Mouse (Mus musculus) left cerebral cortex, adult 8-10 months (tissue): ENCODE measurements around the gene Hoxd1. TPM values are rescaled to one million over a fixed set of nuclear protein-coding genes. Genes with fewer than 3 reads are reported as not detected.

Experiments used
- DNase-seq, 2 experiments: peaks; one replicate each; pipeline ENCODE4 v3.0.0; 2022; ENCODE audit warnings: low spot score in 2 of 2
- total RNA-seq, 4 experiments: library from RNA; stranded (reverse); gene quantifications; 2 replicates each; pipeline ENCODE4 v1.2.4; 2022

Hoxd1 gene
- total RNA-seq, 4 experiments from 2014 or later, result 0.18 to 0.19 TPM; not detected in 2

DNA sequence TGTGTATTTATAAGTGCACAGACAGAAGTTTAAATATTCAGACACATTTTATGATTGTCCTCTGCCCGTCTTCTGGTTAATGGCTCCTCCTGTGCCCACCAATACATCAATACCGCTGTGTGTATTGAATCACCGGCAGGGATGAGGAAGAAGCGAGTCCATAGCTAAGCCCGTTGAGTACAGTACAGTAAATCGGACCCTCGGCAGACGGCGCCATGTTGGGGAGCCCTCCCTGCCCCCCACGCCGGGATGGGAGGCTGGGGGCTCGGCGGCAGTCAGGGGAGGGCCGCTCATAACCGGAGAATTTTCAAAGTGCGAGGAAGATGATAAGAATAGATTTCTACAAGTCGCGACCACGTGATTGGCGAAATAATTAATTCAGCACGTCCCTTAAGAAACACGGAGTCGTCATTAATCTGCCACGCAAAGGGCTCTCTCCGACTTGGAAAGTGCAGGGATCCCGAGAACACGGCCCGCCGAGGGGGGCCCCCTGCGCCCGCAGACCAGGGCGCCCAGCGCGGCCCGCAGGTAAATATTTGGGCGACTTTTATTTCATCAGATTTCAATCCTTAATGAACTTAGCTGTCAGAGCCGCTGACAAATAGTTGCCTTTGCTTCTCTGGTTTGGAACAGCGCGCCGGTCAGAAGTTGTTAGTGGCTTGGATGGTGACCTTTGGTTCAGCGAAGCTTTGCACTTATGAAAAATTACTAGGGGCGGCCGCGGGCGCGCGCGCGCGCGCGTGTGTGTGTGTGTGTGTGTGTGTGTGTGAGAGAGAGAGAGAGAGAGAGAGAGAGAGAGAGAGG lies 30.1 kb upstream of the Hoxd1 start:
- no peak for DNase-seq

DNA sequence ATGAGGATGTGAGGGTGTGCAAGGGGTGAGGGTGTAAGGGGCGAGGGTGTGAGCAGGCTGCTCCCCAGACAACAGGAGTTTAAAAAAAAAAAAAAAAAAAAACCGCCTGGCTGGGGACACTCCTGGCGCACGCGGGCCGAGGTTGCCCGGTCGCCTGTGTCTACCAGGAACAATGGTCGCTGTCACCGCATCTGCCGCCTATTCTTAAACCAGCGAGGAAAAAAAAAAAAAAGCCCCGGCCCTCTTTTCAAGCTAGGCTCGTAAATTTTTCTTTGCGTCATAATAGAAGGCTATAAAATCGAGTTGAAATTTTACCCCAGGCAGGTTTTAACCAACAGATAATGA lies 29.5 kb upstream of the Hoxd1 start:
- no peak for DNase-seq

DNA sequence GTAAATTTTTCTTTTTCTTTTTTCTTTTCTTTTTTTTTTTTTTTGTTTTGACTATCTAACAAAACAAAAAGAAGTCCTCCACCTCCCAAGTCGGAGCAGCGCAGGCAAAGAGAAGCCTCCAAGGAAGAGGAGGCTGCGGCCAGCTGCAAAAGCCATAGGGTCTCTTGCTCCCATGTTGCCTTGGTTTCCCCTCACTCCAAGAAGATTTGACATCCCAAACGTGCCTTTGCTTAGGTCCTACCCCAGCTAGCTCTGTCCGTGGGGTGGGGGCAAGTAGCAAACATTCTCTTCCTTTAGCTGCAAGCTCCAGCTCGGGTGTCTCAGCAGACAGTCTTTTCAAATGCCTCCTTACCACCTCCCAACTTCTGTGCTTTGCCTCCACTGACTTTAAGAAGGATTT lies 29.0 kb upstream of the Hoxd1 start:
- DNase-seq, result no peak

DNA sequence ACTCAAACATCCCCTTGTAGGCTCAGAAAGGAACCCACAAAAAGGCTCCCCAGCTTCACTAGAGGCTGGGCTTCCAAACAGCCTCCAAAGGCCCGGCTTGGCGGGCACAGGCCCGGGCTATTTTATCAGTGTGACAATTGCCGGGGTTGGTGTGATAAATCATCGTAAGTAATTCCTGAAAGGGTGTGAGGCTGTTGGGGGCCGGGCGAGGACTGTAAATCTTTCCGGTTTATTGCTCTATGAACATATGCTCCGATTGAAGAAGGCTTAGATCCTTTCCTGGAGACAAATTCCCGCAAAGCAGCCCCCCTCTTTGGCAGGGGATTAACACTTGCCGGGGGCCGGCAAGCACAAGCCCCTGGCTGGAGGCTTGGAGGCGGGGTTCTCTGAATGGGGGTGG lies 28.3 kb upstream of the Hoxd1 start:
- DNase-seq, result no peak

DNA sequence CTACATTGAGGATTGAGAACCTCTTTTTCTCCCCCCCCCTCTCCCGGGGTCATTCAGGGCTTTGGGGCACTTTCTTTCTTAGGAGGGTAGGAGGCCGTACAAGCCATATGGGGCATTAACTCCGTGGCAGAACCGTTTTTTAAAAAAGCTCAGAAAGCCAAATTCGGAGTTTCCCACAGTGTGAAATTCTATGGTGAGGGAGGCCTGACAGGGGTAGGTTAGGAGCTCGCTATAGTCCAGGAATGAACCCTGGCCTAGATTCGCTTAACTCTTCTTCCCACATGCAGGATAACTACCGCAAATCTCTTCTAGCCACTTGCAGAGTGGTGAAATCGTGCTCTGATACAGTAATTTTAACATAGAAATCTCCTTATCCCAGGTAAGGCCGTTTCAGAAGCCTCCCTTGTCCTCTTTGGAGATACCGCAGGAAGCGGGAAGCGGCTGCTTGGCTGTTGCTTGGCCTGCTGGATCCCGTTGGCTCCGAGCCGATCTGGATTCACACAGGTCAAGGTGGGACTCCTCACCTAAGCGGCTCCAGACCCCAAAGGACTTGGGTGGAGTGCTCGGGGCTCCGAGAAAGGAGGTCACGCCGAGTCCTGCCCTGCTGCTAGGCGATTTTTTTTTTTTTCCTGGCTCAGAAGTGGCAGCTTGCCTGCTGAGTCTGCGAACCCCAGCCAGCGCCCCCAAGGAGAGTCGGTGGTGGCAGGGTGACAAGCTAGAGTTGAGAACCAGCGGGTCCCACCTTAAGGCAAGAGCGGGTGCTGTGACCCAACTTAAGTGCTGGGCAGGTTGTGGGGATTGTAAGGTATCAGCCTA lies 27.6 kb upstream of the Hoxd1 start:
- DNase-seq, result no peak

DNA sequence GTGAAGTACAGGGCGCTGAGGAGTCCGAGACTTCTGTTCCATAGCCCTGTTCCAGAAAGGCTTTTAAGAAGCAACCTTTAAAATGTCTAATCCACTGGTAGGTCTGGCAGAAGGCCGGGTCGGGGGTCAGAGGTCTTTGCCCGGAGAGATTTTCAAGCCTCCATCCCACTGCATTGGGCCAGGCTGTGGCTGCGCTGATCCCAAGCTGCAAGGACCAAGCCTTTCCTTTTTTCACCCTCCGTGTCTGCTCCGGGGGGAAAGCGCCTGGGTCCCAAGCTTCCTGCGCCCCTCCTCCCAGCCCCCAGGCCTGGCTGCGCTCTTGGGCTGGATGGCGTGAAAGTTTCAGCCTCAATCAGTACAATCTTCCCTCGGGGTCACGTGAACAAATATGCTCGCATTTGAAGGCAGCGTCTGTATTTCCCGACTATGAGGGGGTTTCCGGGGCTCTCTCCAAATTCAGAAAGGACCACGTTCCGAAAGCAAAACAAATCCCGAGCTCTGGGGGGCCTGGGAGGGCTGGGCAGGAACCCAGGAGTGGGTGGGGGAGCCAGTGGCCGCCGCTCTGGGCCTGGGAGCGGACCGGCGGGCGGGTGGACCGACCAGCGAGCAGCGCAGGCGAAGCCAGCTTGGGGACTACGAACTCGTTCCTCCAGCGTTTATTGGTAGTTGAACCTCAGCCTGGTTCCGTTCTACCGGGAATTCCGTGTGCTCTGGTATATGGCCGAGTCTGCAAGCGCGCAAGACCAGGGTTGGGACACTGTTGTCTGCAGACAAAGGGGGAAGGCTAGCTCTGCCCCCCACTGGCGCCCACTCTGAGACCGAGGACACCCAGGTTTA lies 26.7 kb upstream of the Hoxd1 start:
- DNase-seq, result no peak

DNA sequence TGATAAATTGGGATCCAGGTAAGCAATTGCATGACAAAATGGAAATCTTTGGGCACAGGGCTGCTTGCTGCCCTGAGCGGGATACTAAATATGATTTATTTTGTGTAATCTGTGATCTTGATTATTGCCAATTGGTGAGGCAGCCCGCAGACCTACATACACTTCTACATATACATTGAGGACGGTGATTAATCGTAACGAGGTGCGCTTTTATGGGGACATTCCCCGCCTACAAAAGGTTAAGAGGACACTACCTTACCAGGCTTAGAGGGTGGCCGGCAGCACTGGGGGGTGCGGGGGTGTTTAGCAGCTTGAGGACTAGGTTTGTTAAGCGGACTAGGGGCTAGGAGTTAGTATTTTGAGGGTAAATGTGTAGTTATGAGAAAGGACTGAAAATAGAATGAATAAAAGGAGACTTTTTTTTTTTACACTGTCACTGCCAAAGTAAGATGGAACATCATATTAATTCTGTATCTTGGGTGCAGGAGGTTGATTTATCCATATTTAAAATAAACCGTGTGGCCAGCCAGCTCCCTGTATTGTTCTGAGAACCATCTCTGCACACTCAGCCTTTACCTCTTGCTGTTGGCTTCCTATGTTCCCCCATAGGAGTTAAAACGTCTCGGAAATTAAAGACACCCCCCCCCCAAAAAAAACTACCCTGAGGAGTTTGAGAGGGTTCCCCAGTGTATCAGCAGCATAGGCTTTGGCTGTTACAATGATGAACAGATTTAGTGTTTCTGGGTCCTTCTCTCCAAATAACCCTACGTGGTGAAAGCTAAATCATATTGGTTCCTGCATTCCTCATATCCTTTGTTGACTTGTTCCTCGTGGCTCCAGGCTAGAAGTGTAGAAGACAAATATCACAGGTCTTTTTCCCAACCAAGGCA lies 25.8 kb upstream of the Hoxd1 start:
- DNase-seq, result no peak

DNA sequence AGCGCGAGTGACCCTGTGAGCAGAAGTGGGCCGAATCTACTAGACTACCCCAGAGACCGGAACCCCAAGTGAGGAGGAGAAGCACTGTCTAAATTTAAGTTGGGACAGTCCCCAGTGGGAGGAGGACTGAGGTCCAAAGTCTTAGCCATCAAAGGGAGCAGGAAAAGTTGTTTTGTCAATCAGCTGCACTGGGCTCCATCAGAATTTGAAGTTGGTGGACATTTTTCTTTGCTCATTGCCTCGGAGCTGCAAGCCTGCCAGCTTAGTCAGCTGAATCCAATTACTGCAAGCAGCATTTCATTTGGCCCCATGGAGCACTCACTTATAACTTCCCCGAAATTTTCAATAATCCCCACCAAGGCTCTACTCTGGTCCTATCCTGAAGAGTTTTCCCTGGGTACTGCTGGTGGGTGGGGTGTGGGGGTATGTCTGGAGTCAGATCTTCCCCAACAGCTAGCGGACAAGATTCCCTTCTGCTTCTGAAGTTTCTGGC lies 25.2 kb upstream of the Hoxd1 start:
- no peak for DNase-seq

DNA sequence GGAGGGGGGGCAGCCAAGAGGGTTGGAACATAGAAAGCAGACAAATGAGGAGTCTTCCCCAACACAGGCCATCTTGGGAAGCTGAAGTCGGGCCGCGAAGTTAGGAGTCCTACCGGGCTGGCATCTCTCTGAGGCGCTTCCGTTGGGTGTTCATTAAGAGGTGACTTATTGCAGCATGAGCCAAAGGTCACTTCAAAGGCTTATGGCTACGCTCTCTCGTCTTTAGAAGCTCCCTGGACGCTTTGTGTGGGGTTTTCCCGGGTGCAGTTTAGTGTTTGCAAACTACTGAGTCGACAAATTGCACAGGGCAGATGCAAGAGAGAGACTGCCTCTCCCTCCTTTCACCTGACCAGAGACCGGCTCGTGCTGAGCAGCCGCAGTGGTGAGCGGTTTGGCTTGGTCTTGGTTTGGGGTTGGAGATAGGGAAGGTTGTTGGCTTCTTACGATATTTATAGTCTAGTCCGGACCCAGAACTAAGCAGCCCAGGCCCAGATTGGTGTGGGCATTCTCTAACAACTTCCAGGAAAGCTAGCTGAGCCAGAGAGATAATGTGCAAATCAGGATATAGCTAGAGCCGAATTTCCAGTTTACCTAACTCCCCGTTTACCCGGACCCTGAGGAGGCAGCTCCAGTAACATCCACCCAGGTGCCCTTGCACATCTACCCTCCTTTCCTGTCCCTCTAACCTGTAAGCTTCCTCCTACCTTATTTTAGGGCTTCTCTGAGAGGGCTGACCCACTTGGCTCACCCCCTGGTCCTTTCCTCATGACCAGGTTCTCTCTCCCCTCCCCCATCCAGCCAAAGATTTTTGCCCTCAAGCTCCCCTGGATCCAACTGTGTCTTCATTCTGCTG lies 23.9 kb upstream of the Hoxd1 start:
- DNase-seq, result no peak

DNA sequence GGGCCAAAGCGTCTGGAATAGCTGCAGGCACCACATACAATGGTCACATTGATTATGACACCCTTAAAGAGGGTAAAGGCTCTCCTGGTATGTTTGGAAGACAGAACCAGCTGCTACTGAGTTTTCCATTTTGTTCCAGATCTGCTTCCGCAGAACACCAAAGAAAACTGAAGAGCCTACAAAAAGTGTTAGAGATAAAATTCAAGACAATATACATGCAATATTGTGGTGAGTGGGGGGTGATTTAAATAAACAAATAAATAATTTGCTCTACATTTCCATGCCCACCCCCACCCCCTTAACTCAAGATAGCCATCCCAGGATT lies 23.3 kb upstream of the Hoxd1 start:
- no peak for DNase-seq

DNA sequence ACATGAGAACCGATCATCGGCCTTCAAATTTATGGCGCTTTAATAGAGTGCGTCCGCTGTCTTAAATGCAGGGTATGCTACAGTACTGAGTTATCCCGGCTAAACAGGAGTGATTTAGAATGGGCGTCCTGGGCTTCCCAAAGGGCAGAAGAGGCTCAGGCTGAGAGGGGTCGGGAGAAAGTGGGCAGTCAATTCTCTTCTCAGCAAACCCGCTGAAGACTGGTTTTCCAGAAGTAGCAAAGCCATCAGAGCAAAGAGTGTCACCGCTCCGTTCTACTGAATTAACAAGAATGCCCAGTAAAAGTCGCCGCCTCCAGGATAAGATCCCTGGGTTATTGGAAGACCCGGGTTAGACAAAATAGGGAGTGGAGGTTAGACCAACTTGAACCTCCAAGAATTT lies 22.9 kb upstream of the Hoxd1 start:
- no peak for DNase-seq

DNA sequence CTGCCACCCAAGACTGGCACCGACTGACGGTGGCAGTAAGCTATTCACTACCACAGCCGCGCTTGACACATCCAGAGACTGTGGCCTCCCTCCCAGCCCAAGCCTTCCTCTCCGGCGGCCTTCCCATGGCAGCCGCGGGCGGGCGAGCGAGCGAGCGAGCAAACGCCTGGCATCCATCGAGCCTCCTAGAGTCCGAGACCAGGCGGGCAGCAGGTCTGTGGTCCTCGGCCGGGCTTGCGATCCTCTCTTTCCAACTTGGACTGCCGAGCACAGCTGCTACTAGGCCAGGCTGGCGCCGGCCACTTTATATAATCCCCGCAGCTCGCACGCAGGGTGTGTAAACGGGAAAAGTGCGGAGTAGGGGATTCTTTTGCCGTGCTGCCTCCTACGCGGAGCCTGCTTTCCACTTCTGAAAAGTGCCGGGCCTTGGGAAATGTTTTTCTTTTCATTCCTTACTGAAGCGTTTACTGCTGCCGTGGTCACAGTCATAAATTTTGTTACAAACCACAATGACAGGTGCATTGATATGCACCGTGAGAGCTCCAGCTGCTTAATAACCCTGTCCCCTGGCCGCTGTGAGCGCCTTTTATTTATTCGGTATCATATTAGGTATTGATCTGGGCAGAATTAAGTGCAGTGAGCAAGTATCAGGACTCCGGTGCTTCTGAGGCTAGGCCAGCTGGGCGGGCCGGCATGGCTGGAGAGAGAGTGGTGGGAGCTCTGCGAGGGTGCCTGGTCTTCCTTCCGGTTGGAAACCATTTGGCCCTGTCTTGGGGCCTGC lies 22.3 kb upstream of the Hoxd1 start:
- no peak for DNase-seq

DNA sequence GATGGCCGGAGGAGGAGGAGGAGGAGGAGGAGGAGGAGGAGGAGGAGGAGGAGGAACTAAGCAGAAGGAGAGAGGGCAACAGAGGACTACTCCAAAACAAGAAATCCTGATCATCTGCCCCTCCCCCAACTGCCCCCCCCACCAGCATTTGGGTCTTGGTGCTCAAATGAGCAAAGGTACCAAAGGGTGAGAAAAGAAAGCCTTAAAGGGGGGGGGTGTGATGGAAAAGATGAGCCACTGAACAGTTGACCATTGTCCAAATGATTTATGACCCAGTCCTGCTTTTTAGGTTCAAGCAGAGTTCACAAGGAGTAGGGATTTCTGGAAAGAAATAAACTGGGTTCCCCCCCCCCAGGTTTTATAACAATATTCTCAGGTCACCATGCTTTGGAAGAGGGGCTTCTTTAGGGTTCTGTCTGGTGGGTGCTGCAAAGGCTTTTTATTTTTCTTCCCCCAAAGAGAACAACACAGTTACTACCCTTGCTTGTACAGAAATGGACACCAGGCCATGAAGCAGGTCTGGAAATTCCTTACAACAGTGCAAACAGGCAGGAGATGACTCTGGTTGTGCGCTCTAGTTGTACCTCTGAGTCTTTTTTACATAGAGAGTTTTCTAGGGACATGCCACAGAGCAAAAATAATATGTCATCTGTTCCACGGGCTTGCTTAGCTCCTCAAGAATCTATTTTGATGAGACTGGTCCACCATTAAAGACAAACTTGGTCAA lies 21.4 kb upstream of the Hoxd1 start:
- no peak for DNase-seq

DNA sequence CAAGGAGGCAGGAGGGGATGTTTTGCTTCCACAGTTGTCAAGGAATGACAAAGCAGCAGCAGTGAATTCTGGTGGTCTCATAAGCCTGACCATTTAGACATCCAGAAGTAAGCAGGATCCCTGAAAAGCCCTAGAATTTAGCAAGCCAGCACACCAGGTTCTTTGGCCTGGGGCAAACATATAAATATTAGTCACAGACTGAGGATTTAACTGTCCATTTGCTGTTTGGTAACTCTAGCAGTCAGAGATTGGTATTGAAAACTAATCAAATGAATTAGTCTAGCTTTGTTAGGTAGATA lies 20.9 kb upstream of the Hoxd1 start:
- no peak for DNase-seq

DNA sequence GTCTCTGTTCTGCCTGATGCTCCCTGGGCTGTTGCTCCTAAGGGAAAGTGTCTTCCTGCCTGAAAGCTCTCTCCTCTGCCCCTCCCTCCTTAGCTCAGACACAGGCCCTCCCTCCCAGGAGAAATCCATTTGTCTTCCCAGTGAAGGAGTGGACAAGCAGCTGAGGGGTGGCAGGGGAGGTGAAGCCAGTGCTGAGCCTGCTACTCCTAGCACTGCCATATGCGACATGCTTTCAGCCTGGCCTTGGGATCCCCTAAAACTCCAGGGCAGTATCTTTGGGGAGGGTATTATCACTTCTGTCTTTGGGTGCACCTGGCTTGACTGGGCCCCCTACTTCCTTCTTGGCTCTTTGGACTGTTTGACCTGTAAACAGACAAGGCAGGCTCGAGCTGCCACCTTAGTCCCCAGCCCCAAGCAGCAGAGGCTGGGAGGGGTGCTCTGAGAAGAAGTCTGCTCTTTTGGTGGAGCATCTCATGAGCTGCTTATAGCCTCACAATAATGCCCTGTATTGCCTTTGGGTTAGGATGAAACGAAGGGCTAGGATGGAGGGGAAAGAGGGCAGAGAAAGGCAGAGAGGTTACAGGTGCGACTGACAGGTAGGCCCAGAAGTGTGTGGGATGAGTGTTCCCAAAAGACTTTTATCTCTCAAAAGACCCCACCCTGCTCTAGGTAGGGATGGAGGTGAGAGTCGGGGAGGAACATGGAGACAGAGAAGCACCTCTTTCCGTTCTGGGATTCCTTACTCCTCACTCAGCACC lies 17.1 kb upstream of the Hoxd1 start:
- DNase-seq, result no peak

DNA sequence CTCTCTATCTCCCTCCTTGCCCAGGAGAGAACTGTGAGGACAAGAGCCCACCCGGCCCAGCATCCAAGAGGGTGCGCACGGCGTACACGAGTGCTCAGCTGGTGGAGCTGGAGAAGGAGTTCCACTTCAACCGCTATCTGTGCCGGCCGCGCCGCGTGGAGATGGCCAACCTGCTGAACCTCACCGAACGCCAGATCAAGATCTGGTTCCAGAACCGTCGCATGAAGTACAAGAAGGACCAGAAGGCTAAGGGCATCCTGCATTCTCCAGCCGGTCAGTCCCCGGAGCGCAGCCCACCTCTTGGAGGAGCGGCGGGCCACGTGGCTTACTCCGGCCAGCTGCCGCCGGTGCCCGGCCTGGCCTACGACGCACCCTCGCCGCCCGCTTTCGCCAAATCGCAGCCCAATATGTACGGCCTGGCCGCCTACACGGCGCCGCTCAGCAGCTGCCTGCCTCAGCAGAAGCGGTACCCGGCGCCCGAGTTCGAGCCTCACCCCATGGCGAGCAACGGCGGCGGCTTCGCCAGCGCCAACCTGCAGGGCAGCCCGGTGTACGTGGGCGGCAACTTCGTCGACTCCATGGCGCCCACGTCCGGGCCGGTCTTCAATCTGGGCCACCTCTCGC lies 16.4 kb upstream of the Hoxd1 start:
- no peak for DNase-seq

DNA sequence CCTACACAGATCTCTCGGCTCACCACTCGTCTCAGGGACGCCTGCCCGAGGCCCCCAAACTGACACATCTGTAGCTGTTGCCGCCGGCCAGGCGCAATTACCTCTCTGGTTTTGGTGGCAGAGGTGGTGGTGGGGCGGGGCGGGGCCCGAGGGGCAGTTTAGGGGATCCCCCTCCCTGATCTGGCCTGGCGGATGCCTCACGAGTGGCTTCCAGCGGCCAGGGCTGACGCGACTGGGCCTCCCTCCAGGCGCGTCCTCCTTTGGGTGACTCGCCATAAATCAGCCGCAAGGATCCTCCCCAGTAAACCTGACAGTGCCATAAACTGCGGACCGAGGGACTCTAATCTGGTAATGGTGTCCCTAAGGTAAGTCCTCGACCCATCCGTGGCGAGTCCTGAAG lies 15.8 kb upstream of the Hoxd1 start:
- no peak for DNase-seq
